Mouse (Mus musculus): ENCODE data around the gene Hs6st1. TPM values are rescaled to one million over a fixed set of nuclear protein-coding genes. Genes with fewer than 3 reads are reported as not detected.

Gene Hs6st1
- polyA plus RNA-seq, 1 experiment from 2014 or later = 27.7 TPM

- no peak for DNase-seq (ENCODE audit: low spot score)
- Histone ChIP-seq H3K4me3 (ENCODE audit: low read depth, low read length) (no peak overlapping the region), H3K9me3 (ENCODE audit: control insufficient read depth, low read length) (no peaks in the 10 kb centered on the region), H3K9ac (ENCODE audit: low read length) (no peak overlapping the region), H3K27ac (ENCODE audit: low read depth, low read length) (no peak overlapping the region), H3K27me3 (ENCODE audit: control insufficient read depth, insufficient read depth, low read length) (no peaks in the 10 kb centered on the region), H3K4me1 (ENCODE audit: control insufficient read depth, insufficient read depth, low read length) (peaks cover 13% of the 10 kb centered on the region), H3K4me2 (ENCODE audit: low read depth) (no peak overlapping the region), H3K36me3 (ENCODE audit: control insufficient read depth, insufficient read depth, low read length) (no peaks in the 10 kb centered on the region; the same call in 1 of the 2 replicates)
- 91% methylated on average over 5 of the region's 5 CpGs for WGBS
- ATAC-seq (ENCODE audit: insufficient read depth, low FRiP score, low TSS enrichment) = no peak
Observed at GRCm38 (mm10) chr1:36085069-36085468, 16.9 kb downstream of the Hs6st1 start.

GRCm38 (mm10) chr1:36088367-36088766, 20.2 kb downstream of the Hs6st1 start:
- no peaks in the 10 kb centered on the region for H3K27me3 ChIP-seq (ENCODE audit: control insufficient read depth, insufficient read depth, low read length)
- H3K4me2 ChIP-seq (ENCODE audit: low read depth) = no peak overlapping the region
- no peak for ATAC-seq (ENCODE audit: insufficient read depth, low FRiP score, low TSS enrichment)
- no peak overlapping the region for H3K4me3 ChIP-seq (ENCODE audit: low read depth, low read length)
- peak; percentile 9 for DNase-seq (ENCODE audit: low spot score)
- H3K36me3 ChIP-seq (ENCODE audit: control insufficient read depth, insufficient read depth, low read length) = no peaks in the 10 kb centered on the region; the same call in none of the 2 replicates
- H3K27ac ChIP-seq (ENCODE audit: low read depth, low read length) = 0 out of 2 replicates have a peak overlapping the region, but pooled peaks have one; percentile 23
- peak overlapping the region; percentile 41 for H3K9ac ChIP-seq (ENCODE audit: low read length)
- no peaks in the 10 kb centered on the region for H3K9me3 ChIP-seq (ENCODE audit: control insufficient read depth, low read length)
- 66% methylated on average over 4 of the region's 4 CpGs for WGBS
- H3K4me1 ChIP-seq (ENCODE audit: control insufficient read depth, insufficient read depth, low read length) = peaks cover 13% of the 10 kb centered on the region

- Histone ChIP-seq H3K9me3 (ENCODE audit: control insufficient read depth, low read length) (no peaks in the 10 kb centered on the region), H3K27me3 (ENCODE audit: control insufficient read depth, insufficient read depth, low read length) (no peaks in the 10 kb centered on the region), H3K4me1 (ENCODE audit: control insufficient read depth, insufficient read depth, low read length) (peaks cover 13% of the 10 kb centered on the region), H3K4me3 (ENCODE audit: low read depth, low read length) (no peak overlapping the region), H3K9ac (ENCODE audit: low read length) (no peak overlapping the region), H3K4me2 (ENCODE audit: low read depth) (no peak overlapping the region), H3K36me3 (ENCODE audit: control insufficient read depth, insufficient read depth, low read length) (no peaks in the 10 kb centered on the region; the same call in none of the 2 replicates), H3K27ac (ENCODE audit: low read depth, low read length) (no peak overlapping the region)
- DNase-seq (ENCODE audit: low spot score) (no peak), ATAC-seq (ENCODE audit: insufficient read depth, low FRiP score, low TSS enrichment) (no peak)
- WGBS = 14% methylated on average over 1 of the region's 1 CpGs
Observed at GRCm38 (mm10) chr1:36089481-36089880, 21.3 kb downstream of the Hs6st1 start.

GRCm38 (mm10) chr1:36090011-36090721, 22.0 kb downstream of the Hs6st1 start:
- Histone ChIP-seq H3K27me3 (ENCODE audit: control insufficient read depth, insufficient read depth, low read length) (no peaks in the 10 kb centered on the region), H3K4me3 (ENCODE audit: low read depth, low read length) (no peak overlapping the region), H3K9ac (ENCODE audit: low read length) (no peak overlapping the region), H3K4me1 (ENCODE audit: control insufficient read depth, insufficient read depth, low read length) (peaks cover 13% of the 10 kb centered on the region), H3K27ac (ENCODE audit: low read depth, low read length) (no peak overlapping the region), H3K4me2 (ENCODE audit: low read depth) (no peak overlapping the region), H3K36me3 (ENCODE audit: control insufficient read depth, insufficient read depth, low read length) (peaks cover 2% of the 10 kb centered on the region), H3K9me3 (ENCODE audit: control insufficient read depth, low read length) (no peaks in the 10 kb centered on the region)
- WGBS = 82% methylated on average over 6 of the region's 6 CpGs
- no peak for DNase-seq (ENCODE audit: low spot score)
- ATAC-seq (ENCODE audit: insufficient read depth, low FRiP score, low TSS enrichment) = no peak

- no peak for ATAC-seq (ENCODE audit: insufficient read depth, low FRiP score, low TSS enrichment)
Observed at GRCm38 (mm10) chr1:36090722-36091110, 22.5 kb downstream of the Hs6st1 start.

GRCm38 (mm10) chr1:36091246-36091645, 23.0 kb downstream of the Hs6st1 start:
- peaks cover 13% of the 10 kb centered on the region for H3K4me1 ChIP-seq (ENCODE audit: control insufficient read depth, insufficient read depth, low read length)
- H3K27ac ChIP-seq (ENCODE audit: low read depth, low read length) = no peak overlapping the region
- WGBS = 85% methylated on average over 6 of the region's 6 CpGs
- ATAC-seq (ENCODE audit: insufficient read depth, low FRiP score, low TSS enrichment) (no peak), DNase-seq (ENCODE audit: low spot score) (no peak)
- no peaks in the 10 kb centered on the region for H3K27me3 ChIP-seq (ENCODE audit: control insufficient read depth, insufficient read depth, low read length)
- H3K4me2 ChIP-seq (ENCODE audit: low read depth) = no peak overlapping the region
- no peak overlapping the region for H3K4me3 ChIP-seq (ENCODE audit: low read depth, low read length)
- peaks cover 2% of the 10 kb centered on the region; the same call in 1 of the 2 replicates for H3K36me3 ChIP-seq (ENCODE audit: control insufficient read depth, insufficient read depth, low read length)
- no peak overlapping the region for H3K9ac ChIP-seq (ENCODE audit: low read length)
- H3K9me3 ChIP-seq (ENCODE audit: control insufficient read depth, low read length) = no peaks in the 10 kb centered on the region

More at GRCm38 (mm10) chr1:36090722-36091110, 22.5 kb downstream of the Hs6st1 start:
- Histone ChIP-seq H3K9ac (ENCODE audit: low read length) (no peak overlapping the region), H3K27ac (ENCODE audit: low read depth, low read length) (no peak overlapping the region), H3K27me3 (ENCODE audit: control insufficient read depth, insufficient read depth, low read length) (no peaks in the 10 kb centered on the region), H3K4me1 (ENCODE audit: control insufficient read depth, insufficient read depth, low read length) (peaks cover 13% of the 10 kb centered on the region), H3K4me2 (ENCODE audit: low read depth) (no peak overlapping the region), H3K4me3 (ENCODE audit: low read depth, low read length) (no peak overlapping the region), H3K9me3 (ENCODE audit: control insufficient read depth, low read length) (no peaks in the 10 kb centered on the region), H3K36me3 (ENCODE audit: control insufficient read depth, insufficient read depth, low read length) (peaks cover 2% of the 10 kb centered on the region; the same call in 1 of the 2 replicates)
- DNase-seq (ENCODE audit: low spot score) = no peak
- 94% methylated on average over 4 of the region's 4 CpGs for WGBS

DNA sequence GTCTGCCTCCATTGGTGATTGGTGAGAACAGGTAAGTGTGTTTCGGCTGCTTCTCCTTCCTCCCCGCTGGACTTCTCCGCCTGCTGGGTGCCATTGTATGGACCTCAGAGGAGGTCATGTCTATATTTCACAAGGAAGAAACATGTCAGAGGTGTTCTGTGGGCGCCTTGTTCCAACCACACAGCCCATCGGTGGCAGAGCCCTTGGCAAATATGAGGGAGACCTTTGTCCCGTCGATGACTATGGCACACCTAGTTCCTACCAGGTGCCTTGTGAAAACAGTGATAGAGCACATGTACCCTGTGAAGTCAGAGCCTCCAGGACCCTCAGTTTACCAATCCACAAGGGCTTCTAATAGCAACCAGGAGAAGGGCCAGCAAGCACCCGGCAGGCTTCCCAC, 25.5 kb downstream of the Hs6st1 start:
- no peaks in the 10 kb centered on the region for H3K9me3 ChIP-seq (ENCODE audit: control insufficient read depth, low read length)
- no peak for DNase-seq (ENCODE audit: low spot score)
- H3K27ac ChIP-seq (ENCODE audit: low read depth, low read length) = no peak overlapping the region
- H3K36me3 ChIP-seq (ENCODE audit: control insufficient read depth, insufficient read depth, low read length) = peaks cover 2% of the 10 kb centered on the region; the same call in 1 of the 2 replicates
- no peak for ATAC-seq (ENCODE audit: insufficient read depth, low FRiP score, low TSS enrichment)
- H3K4me1 ChIP-seq (ENCODE audit: control insufficient read depth, insufficient read depth, low read length) = peaks cover 5% of the 10 kb centered on the region
- 93% methylated on average over 8 of the region's 8 CpGs for WGBS
- H3K4me3 ChIP-seq (ENCODE audit: low read depth, low read length) = no peak overlapping the region
- no peak overlapping the region for H3K9ac ChIP-seq (ENCODE audit: low read length)
- H3K27me3 ChIP-seq (ENCODE audit: control insufficient read depth, insufficient read depth, low read length) = no peaks in the 10 kb centered on the region
- H3K4me2 ChIP-seq (ENCODE audit: low read depth) = no peak overlapping the region

DNA sequence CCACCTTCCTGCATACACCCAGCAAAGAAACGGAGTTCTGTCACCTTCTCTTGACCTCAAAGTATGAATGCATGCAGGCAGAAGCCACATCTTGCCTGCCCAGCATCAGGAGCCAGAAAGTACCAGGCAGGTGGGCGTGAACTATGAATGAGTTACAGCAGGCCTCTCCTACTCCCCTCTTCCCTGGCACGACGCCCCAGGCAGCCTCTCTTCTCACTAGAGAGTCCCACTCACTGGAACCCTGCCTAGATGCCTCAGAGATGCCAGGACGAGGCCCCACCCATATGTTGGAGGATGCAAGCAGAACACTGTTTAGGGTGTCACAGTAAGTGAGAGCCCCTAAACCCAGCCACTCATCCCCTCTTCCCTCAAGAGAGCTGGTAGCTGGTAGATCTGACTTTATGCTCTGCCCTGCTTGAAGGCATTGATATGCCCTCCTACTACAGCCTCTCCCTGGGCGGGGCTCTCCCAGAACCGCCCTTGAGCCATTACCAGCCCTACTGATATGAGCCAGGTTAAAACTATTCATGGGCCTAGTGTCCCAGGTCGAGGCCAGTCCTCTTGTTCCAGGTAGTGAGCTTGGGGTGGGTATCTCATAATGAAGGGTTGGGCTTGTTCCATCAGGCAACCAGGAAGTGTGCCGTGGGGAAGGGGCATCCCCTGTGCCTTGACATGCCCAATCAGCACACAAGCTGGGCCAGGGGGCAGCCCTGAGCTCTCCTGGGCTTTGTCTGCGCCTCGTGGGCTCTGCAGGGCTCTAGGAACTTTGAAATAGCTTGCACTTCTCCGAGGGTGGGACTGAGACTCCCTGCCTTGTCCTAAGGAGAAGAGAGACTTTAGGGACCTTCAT, 27.4 kb downstream of the Hs6st1 start:
- no peak overlapping the region for H3K4me3 ChIP-seq (ENCODE audit: low read depth, low read length)
- 84% methylated on average over 12 of the region's 12 CpGs for WGBS
- H3K36me3 ChIP-seq (ENCODE audit: control insufficient read depth, insufficient read depth, low read length) = peaks cover 2% of the 10 kb centered on the region; the same call in 1 of the 2 replicates
- H3K4me2 ChIP-seq (ENCODE audit: low read depth) = no peak overlapping the region
- no peak for DNase-seq (ENCODE audit: low spot score)
- H3K4me1 ChIP-seq (ENCODE audit: control insufficient read depth, insufficient read depth, low read length) = no peaks in the 10 kb centered on the region
- H3K9ac ChIP-seq (ENCODE audit: low read length) = no peak overlapping the region
- no peak for ATAC-seq (ENCODE audit: insufficient read depth, low FRiP score, low TSS enrichment)
- H3K27me3 ChIP-seq (ENCODE audit: control insufficient read depth, insufficient read depth, low read length) = no peaks in the 10 kb centered on the region
- H3K27ac ChIP-seq (ENCODE audit: low read depth, low read length) = no peak overlapping the region
- H3K9me3 ChIP-seq (ENCODE audit: control insufficient read depth, low read length) = no peaks in the 10 kb centered on the region

All from neural tube, embryonic 11.5 days (tissue).